Mouse (Mus musculus) G1E-ER4 (cell line): ENCODE data around the gene Snx25. TPM values are rescaled to one million over a fixed set of nuclear protein-coding genes. Genes with fewer than 3 reads are reported as not detected.

ENCODE experiments used
- GATA1 ChIP-seq: IDR thresholded peaks from one replicate; pipeline ENCODE4 v1.8.0; 2012; ENCODE audit warnings: low read length, inconsistent platforms
- polyA plus RNA-seq: library from polyadenylated mRNA; stranded (reverse); fragments of >175 nt; gene quantifications from 2 replicates; pipeline ENCODE4 v1.2.3, GENCODE M21; 2012

Snx25 gene
- polyA plus RNA-seq, 1 experiment, result 11.9 TPM

GRCm38 (mm10) chr8:46143470-46143869 is 8.5 kb downstream of the Snx25 start:
- no peak for TF ChIP-seq GATA1

GRCm38 (mm10) chr8:46142498-46143081 is 9.4 kb downstream of the Snx25 start:
- no peak for TF ChIP-seq GATA1

- TF ChIP-seq GATA1, result no peak
Observed at GRCm38 (mm10) chr8:46141688-46142087, 10.3 kb downstream of the Snx25 start.

- no peak for TF ChIP-seq GATA1
Observed at GRCm38 (mm10) chr8:46140376-46141120, 11.4 kb downstream of the Snx25 start.

- TF ChIP-seq GATA1, result no peak
Observed at GRCm38 (mm10) chr8:46137843-46138596, 13.9 kb downstream of the Snx25 start.

GRCm38 (mm10) chr8:46137336-46137735 is 14.6 kb downstream of the Snx25 start:
- TF ChIP-seq GATA1, result no peak

GRCm38 (mm10) chr8:46130426-46130825 is 21.5 kb downstream of the Snx25 start:
- no peak for TF ChIP-seq GATA1

- TF ChIP-seq GATA1, result no peak
Observed at GRCm38 (mm10) chr8:46122498-46122897, 29.5 kb downstream of the Snx25 start.

GRCm38 (mm10) chr8:46119176-46119575 is 32.8 kb downstream of the Snx25 start:
- no peak for TF ChIP-seq GATA1

- no peak for TF ChIP-seq GATA1
Observed at GRCm38 (mm10) chr8:46117172-46117571, 34.8 kb downstream of the Snx25 start.

GRCm38 (mm10) chr8:46107690-46108089 is 44.3 kb downstream of the Snx25 start:
- no peak for TF ChIP-seq GATA1

GRCm38 (mm10) chr8:46103434-46103833 is 48.5 kb downstream of the Snx25 start:
- no peak for TF ChIP-seq GATA1

- TF ChIP-seq GATA1, result no peak
Observed at GRCm38 (mm10) chr8:46092667-46093360, 59.1 kb downstream of the Snx25 start.

GRCm38 (mm10) chr8:46083141-46083540 is 68.8 kb downstream of the Snx25 start:
- no peak for TF ChIP-seq GATA1

GRCm38 (mm10) chr8:46081030-46081429 is 70.9 kb downstream of the Snx25 start:
- TF ChIP-seq GATA1, result no peak

GRCm38 (mm10) chr8:46078866-46079265 is 73.1 kb downstream of the Snx25 start:
- no peak for TF ChIP-seq GATA1

- TF ChIP-seq GATA1, result no peak
Observed at GRCm38 (mm10) chr8:46075223-46075622, 76.7 kb downstream of the Snx25 start.
